In genomic region chr9:95221310-95221709, GRCm38 (mm10) we compare ENCODE assay signal across 24 mouse cellular contexts.
DNase-seq lines count a peak whose midpoint lies in the region; ATAC-seq and TF ChIP-seq lines count a peak whose summit lies in the region.
"Had no signal": no experiment of that assay in that cellular context is flagged by ENCODE, and none has a peak within 500 bp of the region (broad histone marks: within the 10 kb centered on the region; RNA-seq: fewer than 3 reads in every experiment).

No protein-coding gene starts in this region.

- no peak overlapping the region for H3K4me3 ChIP-seq in kidney, postnatal 0 days (replicated peaks; ENCODE audit: low read depth, low read length)
- H3K4me3 ChIP-seq in kidney, embryonic 14.5 days (ENCODE audit: low read length) = no peak overlapping the region
- no peak overlapping the region for H3K4me3 ChIP-seq in lung, postnatal 0 days (ENCODE audit: low read depth, low read length)
- H3K4me3 ChIP-seq in lung, adult 2 months (replicated peaks; ENCODE audit: extremely low read depth, low read depth, low read length) = no peak overlapping the region
- H3K4me3 ChIP-seq: embryonic facial prominence, embryonic 15.5 days; erythroblast, embryonic 14.5 days; forebrain, embryonic 10.5 days; gastrocnemius, adult 2 months; heart, embryonic 13.5 days; hindbrain, embryonic 12.5 days had no signal

- H3K4me1 ChIP-seq in kidney, postnatal 0 days (replicated peaks; ENCODE audit: insufficient read depth, low read length) = no peaks in the 10 kb centered on the region
- no peaks in the 10 kb centered on the region for H3K4me1 ChIP-seq in kidney, embryonic 14.5 days (ENCODE audit: control insufficient read depth, insufficient read depth, low read length)
- H3K4me1 ChIP-seq in lung, postnatal 0 days (ENCODE audit: insufficient read depth, low read depth, low read length) = no peaks in the 10 kb centered on the region
- H3K4me1 ChIP-seq in lung, adult 2 months (ENCODE audit: control insufficient read depth, insufficient read depth, low read length) = peaks cover 9% of the 10 kb centered on the region
- H3K4me1 ChIP-seq: embryonic facial prominence, embryonic 15.5 days; forebrain, embryonic 10.5 days; hindbrain, embryonic 12.5 days had no signal

- ATAC-seq in kidney, postnatal 0 days (replicated peaks; ENCODE audit: low FRiP score, low read depth) = no peak
- no peak for ATAC-seq in kidney, embryonic 14.5 days (ENCODE audit: low FRiP score, low TSS enrichment)
- peak; percentile 58 for ATAC-seq in lung, postnatal 0 days
- ATAC-seq: CD4-positive, CD25-positive, alpha-beta regulatory T cell, adult 4 months; forebrain, embryonic 14.5 days had no signal

- no peak for TF ChIP-seq POLR2A in lung, adult 2 months (IDR thresholded peaks at IDR 0.05; ENCODE audit: borderline replicate concordance, extremely low read depth, low read depth, low read length)

- no peaks in the 10 kb centered on the region for H3K9me3 ChIP-seq in kidney, postnatal 0 days (replicated peaks; ENCODE audit: low read length)
- no peaks in the 10 kb centered on the region for H3K9me3 ChIP-seq in kidney, embryonic 14.5 days (ENCODE audit: control insufficient read depth, low read length)
- H3K9me3 ChIP-seq in lung, postnatal 0 days (ENCODE audit: low read length) = no peaks in the 10 kb centered on the region
- H3K9me3 ChIP-seq: embryonic facial prominence, embryonic 15.5 days; forebrain, embryonic 10.5 days; heart, embryonic 13.5 days; hindbrain, embryonic 12.5 days had no signal

- peak; percentile 51 for DNase-seq in heart, adult 11 months
- no peak for DNase-seq in heart, postnatal 4 days
- peak; percentile 12 for DNase-seq in kidney, postnatal 0 days (ENCODE audit: low spot score)
- DNase-seq in lung, postnatal 0 days (ENCODE audit: low spot score) = peak; percentile 44
- no peak for DNase-seq in lung, adult 2 months
- no peak for DNase-seq in urinary bladder, postnatal 36 days (ENCODE audit: low spot score in 2 of 2)
- DNase-seq: adrenal gland, adult 8-10 months; B cell, adult 2 months; cerebellum, adult 11 months; cerebellum, adult 8-10 months; cerebellum, postnatal 14 days; embryo, embryonic 11 days; gastrocnemius, adult 2 months; gastrocnemius, postnatal 25 days; heart, postnatal 36 days had no signal

- no peaks in the 10 kb centered on the region for H3K36me3 ChIP-seq in kidney, postnatal 0 days (ENCODE audit: insufficient read depth, low read length)
- no peaks in the 10 kb centered on the region for H3K36me3 ChIP-seq in kidney, embryonic 14.5 days (ENCODE audit: control insufficient read depth, insufficient read depth, low read length)
- H3K36me3 ChIP-seq in lung, postnatal 0 days (ENCODE audit: insufficient read depth, low read length) = no peaks in the 10 kb centered on the region
- H3K36me3 ChIP-seq: embryonic facial prominence, embryonic 15.5 days; forebrain, embryonic 10.5 days; G1E; heart, embryonic 13.5 days; hindbrain, embryonic 12.5 days had no signal

- peak; percentile 88 for TF ChIP-seq EP300 in lung, postnatal 0 days (IDR thresholded peaks at IDR 0.05)

- no peaks in the 10 kb centered on the region for H3K27me3 ChIP-seq in kidney, postnatal 0 days (ENCODE audit: insufficient read depth, low read length)
- H3K27me3 ChIP-seq in kidney, embryonic 14.5 days (ENCODE audit: control insufficient read depth, insufficient read depth, low read length) = no peaks in the 10 kb centered on the region
- no peaks in the 10 kb centered on the region for H3K27me3 ChIP-seq in lung, postnatal 0 days (replicated peaks; ENCODE audit: insufficient read depth, low read length)
- H3K27me3 ChIP-seq: embryonic facial prominence, embryonic 15.5 days; heart, embryonic 13.5 days; hindbrain, embryonic 12.5 days had no signal

- H3K4me2 ChIP-seq in kidney, postnatal 0 days (ENCODE audit: low read length) = no peak overlapping the region
- H3K4me2 ChIP-seq in kidney, embryonic 14.5 days (replicated peaks; ENCODE audit: low read depth, low read length) = no peak overlapping the region
- H3K4me2 ChIP-seq in lung, postnatal 0 days (replicated peaks; ENCODE audit: low read depth, low read length) = no peak overlapping the region
- H3K4me2 ChIP-seq: embryonic facial prominence, embryonic 15.5 days; heart, embryonic 13.5 days; hindbrain, embryonic 12.5 days had no signal

- no peak for TF ChIP-seq CTCF in kidney, postnatal 0 days (IDR thresholded peaks at IDR 0.05; ENCODE audit: low read depth)
- TF ChIP-seq CTCF in lung, postnatal 0 days (IDR thresholded peaks at IDR 0.05) = no peak
- no peak for TF ChIP-seq CTCF in lung, adult 2 months (IDR thresholded peaks at IDR 0.05; ENCODE audit: insufficient read depth, low read length)

- H3K9ac ChIP-seq in kidney, postnatal 0 days (ENCODE audit: low read depth, low read length) = no peak overlapping the region
- no peak overlapping the region for H3K9ac ChIP-seq in kidney, embryonic 14.5 days (ENCODE audit: low read depth, low read length)
- H3K9ac ChIP-seq in lung, postnatal 0 days (replicated peaks; ENCODE audit: low read depth) = no peak overlapping the region
- H3K9ac ChIP-seq: embryonic facial prominence, embryonic 15.5 days; heart, embryonic 13.5 days; hindbrain, embryonic 12.5 days had no signal

- 82% methylated on average over 5 of the region's 5 CpGs for WGBS in kidney, postnatal 0 days
- 88% methylated on average over 5 of the region's 5 CpGs for WGBS in kidney, embryonic 14.5 days
- 71% methylated on average over 5 of the region's 5 CpGs for WGBS in lung, postnatal 0 days
- WGBS in lung, adult 2 months = 65% methylated on average over 5 of the region's 5 CpGs

- H3K27ac ChIP-seq in kidney, postnatal 0 days = no peak overlapping the region
- H3K27ac ChIP-seq in kidney, embryonic 14.5 days (ENCODE audit: low read depth, low read length) = no peak overlapping the region
- no peak overlapping the region for H3K27ac ChIP-seq in lung, postnatal 0 days (ENCODE audit: low read length)
- H3K27ac ChIP-seq: embryonic facial prominence, embryonic 15.5 days; forebrain, embryonic 10.5 days; gastrocnemius, adult 2 months; heart, embryonic 13.5 days; hindbrain, embryonic 12.5 days had no signal

Comparison
In these comparisons a context has a peak if more than half of its experiments do, and no peak if none do; other contexts are left out.
1. DNase-seq: peak in heart, adult 11 months (single experiment), kidney, postnatal 0 days (single experiment) and lung, postnatal 0 days (single experiment); none in heart, postnatal 4 days (single experiment), lung, adult 2 months (single experiment) and urinary bladder, postnatal 36 days (0 of 2).